Mouse (Mus musculus): ENCODE measurements around the gene Kcnab1.
"Not testable (repeated sequence)": the region's sequence is repeated elsewhere in the genome, so short reads cannot be mapped to it uniquely, and the experiment has no call there.

DNA sequence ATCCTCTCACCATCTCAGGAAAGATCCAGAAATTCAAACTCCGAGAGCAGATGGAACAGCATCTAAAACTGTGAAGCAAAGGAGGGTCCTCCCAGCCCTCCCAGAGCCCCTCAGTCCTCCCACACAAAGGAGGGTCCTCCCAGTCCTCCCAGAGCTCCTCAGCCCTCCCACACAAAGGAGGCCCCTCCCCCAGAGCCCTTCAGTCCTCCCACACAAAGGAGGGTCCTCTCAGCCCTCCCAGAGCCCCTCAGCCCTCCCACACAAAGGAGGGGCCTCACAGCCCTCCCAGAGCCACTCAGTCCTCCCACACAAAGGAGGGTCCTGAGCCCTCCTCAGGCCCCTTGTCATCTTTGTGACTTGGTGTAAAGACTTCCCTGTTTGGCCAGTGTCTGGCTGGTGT, 285.9 kb downstream of the Kcnab1 start:
- not testable (repeated sequence) for TF ChIP-seq CTCF, EP300 (IDR thresholded peaks at IDR 0.05)
